Mouse (Mus musculus): ENCODE results near the gene Pramef25. TPM values are rescaled to one million over a fixed set of nuclear protein-coding genes. Genes with fewer than 3 reads are reported as not detected.
"Not testable (repeated sequence)": the region's sequence is repeated elsewhere in the genome, so short reads cannot be mapped to it uniquely, and the experiment has no call there.

Pramef25 gene
- not detected in 2 replicates for polyA plus RNA-seq (2012; rRNA removed)

DNA sequence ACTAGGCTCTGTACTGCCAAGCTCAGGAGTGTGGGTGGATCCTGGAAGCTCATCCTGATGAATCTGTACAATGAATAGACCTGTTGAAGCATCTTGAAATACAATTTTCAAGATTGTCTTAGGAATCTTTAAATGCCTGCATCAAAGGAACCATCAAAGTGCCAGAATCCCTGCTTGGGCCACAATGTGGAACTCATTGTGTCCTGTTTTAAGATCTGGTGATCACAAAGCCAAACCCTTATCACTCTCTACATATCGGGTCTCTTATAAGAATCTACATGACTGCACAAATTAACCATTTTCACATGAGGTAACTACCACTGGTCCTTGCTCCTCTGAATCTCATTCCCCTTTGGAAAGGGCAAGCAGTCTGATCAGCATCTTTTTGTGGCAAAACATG, at the start of gene Pramef25:
TSS of gene Pramef25 (minus strand) at position 101 of the 400 bp plus-strand sequence.
- H3K36me3 ChIP-seq (ENCODE audit: control insufficient read depth, insufficient read depth, low read length); H3K4me3 ChIP-seq (ENCODE audit: extremely low read depth, insufficient read depth, insufficient read length); H3K27ac ChIP-seq (ENCODE audit: insufficient read depth, low read length); DNase-seq (ENCODE audit: low read depth in 1 of 2, low spot score in 2 of 2); H3K27me3 ChIP-seq (ENCODE audit: control insufficient read depth, insufficient read depth, low read length); H3K4me1 ChIP-seq (ENCODE audit: control insufficient read depth, insufficient read depth, insufficient read length): not testable (repeated sequence)
- WGBS, result 81% methylated on average over 1 of the region's 1 CpGs

DNA sequence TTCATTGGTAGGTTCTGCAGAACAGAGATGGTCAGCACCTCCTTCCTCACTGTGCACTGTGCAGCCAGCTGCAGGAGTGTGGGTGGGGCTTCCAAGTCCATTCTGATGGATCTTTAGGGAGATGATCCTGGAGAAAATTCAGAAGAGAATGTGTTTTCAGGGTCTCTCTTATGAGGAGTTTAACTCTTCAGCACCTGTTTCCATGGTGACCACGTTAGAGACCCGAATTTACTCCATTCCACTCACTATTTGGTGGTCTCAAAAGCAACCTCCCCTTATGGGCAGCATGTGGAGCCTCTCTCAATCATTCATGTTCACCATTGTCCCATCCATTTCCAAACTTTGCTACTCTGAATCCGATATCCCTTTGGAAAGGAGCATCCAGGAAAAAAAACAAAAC, 43.5 kb upstream of the Pramef25 start, which contains the start of gene Pramef17:
TSS of gene Pramef17 (minus strand) at position 101 of the 400 bp plus-strand sequence.
- not testable (repeated sequence) for H3K36me3 ChIP-seq (ENCODE audit: control insufficient read depth, insufficient read depth, low read length); H3K27ac ChIP-seq (ENCODE audit: insufficient read depth, low read length); H3K4me1 ChIP-seq (ENCODE audit: control insufficient read depth, insufficient read depth, insufficient read length); DNase-seq (ENCODE audit: low read depth in 1 of 2, low spot score in 2 of 2); H3K4me3 ChIP-seq (ENCODE audit: extremely low read depth, insufficient read depth, insufficient read length); H3K27me3 ChIP-seq (ENCODE audit: control insufficient read depth, insufficient read depth, low read length)
- 57% methylated on average over 3 of the region's 3 CpGs for WGBS

DNA sequence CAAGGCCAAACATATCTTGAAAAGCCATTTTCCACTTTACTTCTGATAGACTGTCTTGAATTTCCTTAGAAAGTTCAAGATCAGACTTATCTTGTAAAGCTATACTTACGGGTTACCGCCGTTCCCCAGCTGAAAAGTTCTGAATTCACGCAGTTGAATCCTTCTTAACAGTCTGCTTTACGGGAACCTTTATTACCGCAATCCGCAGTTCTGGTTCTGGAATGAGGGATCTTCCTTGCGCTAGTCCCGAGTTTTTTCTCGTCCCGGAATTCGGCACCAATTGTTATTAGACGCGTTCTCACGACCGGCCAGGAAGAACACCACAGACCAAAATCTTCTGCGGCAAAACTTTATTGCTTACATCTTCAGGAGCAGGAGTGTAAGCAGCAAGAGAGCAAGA, 37.3 kb upstream of the Pramef25 start:
- not testable (repeated sequence) for H3K4me1 ChIP-seq (ENCODE audit: control insufficient read depth, insufficient read depth, insufficient read length); H3K27me3 ChIP-seq (ENCODE audit: control insufficient read depth, insufficient read depth, low read length); H3K36me3 ChIP-seq (ENCODE audit: control insufficient read depth, insufficient read depth, low read length); H3K4me3 ChIP-seq (ENCODE audit: extremely low read depth, insufficient read depth, insufficient read length); H3K27ac ChIP-seq (ENCODE audit: insufficient read depth, low read length)
- peak in 1 of 2 experiments; percentile 46 for DNase-seq (ENCODE audit: low read depth in 1 of 2, low spot score in 2 of 2)
- WGBS, result 96% methylated on average over 17 of the region's 17 CpGs

DNA sequence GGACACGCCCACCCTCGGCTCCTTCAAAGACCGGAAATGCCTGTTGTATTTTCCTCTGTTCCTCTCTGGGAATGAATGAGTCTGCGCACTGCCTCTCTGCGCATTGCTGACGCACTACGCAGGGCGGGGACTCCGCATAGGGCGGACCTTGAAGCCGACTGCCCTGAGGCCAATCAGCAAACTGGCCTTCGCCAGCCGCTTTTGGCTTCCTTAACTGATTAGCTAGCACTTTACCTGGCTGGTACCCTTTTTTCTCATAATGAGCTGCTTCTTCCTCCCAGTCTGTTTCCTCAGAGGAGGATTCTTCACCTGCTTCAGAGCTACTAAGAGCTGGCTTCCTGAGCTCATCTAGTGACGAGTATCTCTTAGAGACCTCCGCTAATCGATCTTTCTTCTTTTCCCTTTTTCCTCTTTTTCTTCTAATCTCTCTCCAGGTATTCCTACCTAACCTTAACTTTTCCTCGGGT, 36.7 kb upstream of the Pramef25 start:
- not testable (repeated sequence) for H3K36me3 ChIP-seq (ENCODE audit: control insufficient read depth, insufficient read depth, low read length); H3K27me3 ChIP-seq (ENCODE audit: control insufficient read depth, insufficient read depth, low read length); H3K4me1 ChIP-seq (ENCODE audit: control insufficient read depth, insufficient read depth, insufficient read length); H3K4me3 ChIP-seq (ENCODE audit: extremely low read depth, insufficient read depth, insufficient read length); H3K27ac ChIP-seq (ENCODE audit: insufficient read depth, low read length)
- peak in 1 of 2 experiments; percentile 18 for DNase-seq (ENCODE audit: low read depth in 1 of 2, low spot score in 2 of 2)
- 96% methylated on average over 13 of the region's 17 CpGs for WGBS

DNA sequence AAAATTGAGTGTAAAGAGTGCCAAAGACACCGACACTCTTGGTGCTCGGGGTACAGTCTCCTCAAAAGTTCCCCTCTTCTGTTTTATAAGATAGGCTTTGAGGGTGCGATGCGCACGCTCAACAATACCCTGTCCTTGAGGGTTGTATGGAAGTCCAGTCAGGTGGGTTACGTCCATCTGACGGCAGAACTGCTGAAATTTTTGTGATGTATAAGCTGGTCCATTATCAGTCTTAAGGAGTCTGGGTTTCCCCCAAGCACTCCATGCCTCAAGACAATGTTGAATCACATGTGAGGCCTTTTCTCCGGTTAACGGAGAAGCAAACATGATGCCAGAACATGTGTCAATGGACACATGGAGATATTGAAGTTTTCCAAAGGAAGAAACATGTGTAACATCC, 34.9 kb upstream of the Pramef25 start:
- H3K4me3 ChIP-seq (ENCODE audit: extremely low read depth, insufficient read depth, insufficient read length); H3K4me1 ChIP-seq (ENCODE audit: control insufficient read depth, insufficient read depth, insufficient read length); H3K27me3 ChIP-seq (ENCODE audit: control insufficient read depth, insufficient read depth, low read length); H3K27ac ChIP-seq (ENCODE audit: insufficient read depth, low read length); H3K36me3 ChIP-seq (ENCODE audit: control insufficient read depth, insufficient read depth, low read length): not testable (repeated sequence)
- peak in 1 of 2 experiments; percentile 5 for DNase-seq (ENCODE audit: low read depth in 1 of 2, low spot score in 2 of 2)
- WGBS, result 78% methylated on average over 4 of the region's 9 CpGs

DNA sequence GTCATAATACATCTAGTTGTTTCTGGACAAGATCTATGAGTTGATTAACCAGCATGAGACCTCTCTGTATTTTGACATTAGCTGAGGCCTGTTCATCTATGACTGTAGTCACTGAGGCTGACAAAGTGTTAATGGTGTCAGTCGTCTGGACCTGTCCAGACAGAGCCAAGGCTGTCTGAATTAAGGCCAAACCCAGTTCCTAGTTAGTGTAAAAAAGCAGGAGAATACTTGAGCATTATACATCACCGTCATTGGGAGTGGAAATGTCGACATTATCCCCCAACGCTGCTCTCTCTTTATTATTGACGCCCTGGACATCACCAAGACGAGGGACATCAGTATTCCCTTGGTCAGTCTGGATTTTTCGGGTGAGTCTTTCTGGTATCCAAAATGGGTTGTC, 34.3 kb upstream of the Pramef25 start:
- not testable (repeated sequence) for H3K27ac ChIP-seq (ENCODE audit: insufficient read depth, low read length); H3K4me1 ChIP-seq (ENCODE audit: control insufficient read depth, insufficient read depth, insufficient read length); H3K36me3 ChIP-seq (ENCODE audit: control insufficient read depth, insufficient read depth, low read length); H3K4me3 ChIP-seq (ENCODE audit: extremely low read depth, insufficient read depth, insufficient read length); DNase-seq (ENCODE audit: low read depth in 1 of 2, low spot score in 2 of 2); H3K27me3 ChIP-seq (ENCODE audit: control insufficient read depth, insufficient read depth, low read length)
- WGBS, result no CpG with 5 or more reads among the region's 7 CpGs

DNA sequence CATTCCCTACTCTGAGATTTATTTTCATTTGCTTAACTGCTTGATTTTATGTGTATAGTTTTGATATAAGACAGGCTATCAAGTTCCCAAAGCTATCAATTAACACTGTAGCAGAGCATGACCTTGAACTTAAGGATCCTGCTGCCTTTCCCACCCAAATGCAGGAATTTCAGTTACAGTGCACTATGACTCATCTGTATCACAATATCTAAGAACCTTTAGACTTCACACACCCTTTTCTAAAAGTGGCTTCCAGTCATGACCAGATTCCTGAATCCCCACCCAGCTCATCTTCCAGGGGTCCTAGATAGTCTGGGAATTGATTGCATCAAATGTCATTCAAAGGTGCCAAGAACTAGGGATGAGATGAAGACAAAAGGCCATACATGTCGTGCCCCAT, 32.6 kb upstream of the Pramef25 start:
- not testable (repeated sequence) for H3K4me1 ChIP-seq (ENCODE audit: control insufficient read depth, insufficient read depth, insufficient read length); H3K27ac ChIP-seq (ENCODE audit: insufficient read depth, low read length); H3K4me3 ChIP-seq (ENCODE audit: extremely low read depth, insufficient read depth, insufficient read length); H3K36me3 ChIP-seq (ENCODE audit: control insufficient read depth, insufficient read depth, low read length); H3K27me3 ChIP-seq (ENCODE audit: control insufficient read depth, insufficient read depth, low read length); DNase-seq (ENCODE audit: low read depth in 1 of 2, low spot score in 2 of 2)
- 13% methylated on average over 1 of the region's 1 CpGs for WGBS

DNA sequence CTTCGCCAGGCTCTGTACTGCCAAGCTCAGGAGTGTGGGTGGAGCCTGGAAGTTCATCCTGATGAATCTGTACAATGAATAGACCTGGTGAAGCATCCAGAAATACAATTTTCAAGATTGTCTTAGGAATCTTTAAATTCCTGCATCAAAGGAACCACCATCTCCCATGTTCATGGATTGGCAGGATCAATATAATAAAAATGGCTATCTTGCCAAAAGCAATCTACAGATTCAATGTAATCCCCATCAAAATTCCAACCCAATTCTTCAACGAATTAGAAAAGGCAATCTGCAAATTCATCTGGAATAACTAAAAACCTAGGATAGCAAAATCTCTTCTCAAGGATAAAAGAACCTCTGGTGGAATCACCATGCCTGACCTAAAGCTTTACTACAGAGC, 16.0 kb upstream of the Pramef25 start, which contains the start of gene Gm13101:
TSS of gene Gm13101 (minus strand) at position 101 of the 400 bp plus-strand sequence.
- WGBS, result 40% methylated on average over 2 of the region's 2 CpGs
- H3K4me3 ChIP-seq (ENCODE audit: extremely low read depth, insufficient read depth, insufficient read length), result not testable (repeated sequence)

DNA sequence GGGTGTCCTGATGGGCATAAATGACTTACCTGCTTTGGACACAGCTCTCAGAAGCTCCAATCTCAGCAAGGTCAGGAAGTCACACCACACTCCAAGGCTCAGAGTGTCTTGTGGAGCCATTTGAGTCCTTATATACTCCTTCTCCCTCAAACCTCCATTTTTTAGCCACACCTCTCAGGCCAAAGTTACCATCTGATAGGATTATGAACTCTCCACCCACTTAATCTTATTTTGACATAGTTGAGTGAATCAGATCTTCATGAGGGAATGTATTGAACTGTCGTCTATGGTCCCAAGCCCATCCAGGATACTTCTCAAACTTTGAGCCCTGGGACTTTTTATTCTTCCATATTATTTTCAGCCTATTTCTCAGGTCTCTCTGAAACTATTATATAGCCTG, 50.5 kb downstream of the Pramef25 start, which contains the start of gene Pramef6:
TSS of gene Pramef6 (minus strand) at position 101 of the 400 bp plus-strand sequence.
- 82% methylated on average over 1 of the region's 1 CpGs for WGBS
- not testable (repeated sequence) for H3K27me3 ChIP-seq (ENCODE audit: control insufficient read depth, insufficient read depth, low read length); DNase-seq (ENCODE audit: low read depth in 1 of 2, low spot score in 2 of 2); H3K36me3 ChIP-seq (ENCODE audit: control insufficient read depth, insufficient read depth, low read length); H3K27ac ChIP-seq (ENCODE audit: insufficient read depth, low read length); H3K4me3 ChIP-seq (ENCODE audit: extremely low read depth, insufficient read depth, insufficient read length); H3K4me1 ChIP-seq (ENCODE audit: control insufficient read depth, insufficient read depth, insufficient read length)

More for the DNA sequence above, 16.0 kb upstream of the Pramef25 start, which contains the start of gene Gm13101:
- H3K27ac ChIP-seq (ENCODE audit: insufficient read depth, low read length); H3K36me3 ChIP-seq (ENCODE audit: control insufficient read depth, insufficient read depth, low read length); H3K27me3 ChIP-seq (ENCODE audit: control insufficient read depth, insufficient read depth, low read length); H3K4me1 ChIP-seq (ENCODE audit: control insufficient read depth, insufficient read depth, insufficient read length); DNase-seq (ENCODE audit: low read depth in 1 of 2, low spot score in 2 of 2): not testable (repeated sequence)

Measured in spleen, adult 2 months (tissue).